Mouse (Mus musculus): Measurements from ENCODE around the gene Psmb11. TPM values are rescaled to one million over a fixed set of nuclear protein-coding genes. Genes with fewer than 3 reads are reported as not detected.

Gene Psmb11
- not detected in 2 replicates for polyA plus RNA-seq (2012; rRNA removed)

DNA sequence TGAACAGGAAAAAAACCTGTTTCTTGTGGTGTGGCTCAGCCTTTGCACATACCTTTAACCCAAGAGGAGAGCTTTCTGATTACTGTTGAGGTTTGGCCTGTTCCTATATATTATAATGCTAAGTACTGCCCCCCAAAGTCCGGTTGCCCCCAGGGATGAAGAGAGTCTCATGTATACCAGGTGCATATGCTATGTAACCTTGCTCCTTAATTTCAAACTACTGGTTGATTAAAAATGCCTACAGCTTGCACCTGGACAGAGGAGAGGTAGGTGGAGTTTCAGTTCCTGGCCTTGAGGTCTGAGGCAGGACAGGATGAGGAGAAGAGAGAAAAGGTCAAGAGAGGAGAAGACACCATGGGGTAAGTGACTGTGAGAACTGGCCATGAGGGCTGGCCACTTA is at the start of gene Psmb11:
Gene Psmb11 (plus strand): TSS at position 301 of the 400 bp plus-strand sequence.

DNA sequence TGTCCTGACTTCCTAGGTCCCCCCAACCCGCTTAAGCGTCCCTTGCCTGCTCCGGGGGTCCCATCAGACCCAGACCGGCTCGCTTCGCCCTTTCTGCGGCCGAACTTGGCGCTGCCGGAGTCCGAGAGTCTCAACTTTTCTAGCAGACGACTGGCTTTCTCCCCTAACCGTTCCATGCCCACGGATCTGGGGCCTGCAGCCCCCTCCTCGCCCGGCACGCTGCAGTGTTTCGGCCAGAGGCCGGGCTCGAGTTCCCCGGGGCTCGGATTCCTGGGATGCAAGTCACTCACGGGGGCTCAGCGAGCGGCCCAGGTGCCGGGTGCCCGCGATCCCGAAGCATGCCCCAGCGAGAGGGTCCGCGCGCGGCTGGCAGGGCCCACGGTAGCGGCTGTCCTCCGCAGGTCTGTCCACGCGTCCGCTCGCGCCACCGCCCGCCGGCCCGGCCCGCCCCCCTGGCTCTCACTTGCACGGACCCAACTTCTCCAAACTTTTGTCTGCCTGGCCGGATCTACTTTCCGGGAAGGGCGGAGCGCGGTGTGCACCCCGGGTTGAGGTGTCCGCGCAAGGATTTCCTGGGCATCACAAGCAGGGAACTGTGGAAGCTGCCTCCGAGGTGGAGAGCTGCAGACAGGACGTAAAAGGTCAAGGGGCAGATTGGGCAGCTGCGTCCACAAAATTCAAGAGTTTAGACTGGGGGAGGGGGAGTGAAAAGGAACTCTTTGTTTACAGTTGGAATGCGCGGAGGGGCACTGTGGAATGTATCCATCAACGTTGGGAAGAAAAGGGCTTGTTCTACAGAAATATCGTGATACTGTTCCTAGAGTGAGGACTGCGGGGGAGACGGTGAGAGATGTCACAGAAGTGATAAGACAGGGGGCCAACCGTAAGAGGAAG is 43.9 kb upstream of the Psmb11 start, which contains the start of gene Ajuba:
Gene Ajuba (minus strand): TSS at position 470 of the 894 bp plus-strand sequence.

GRCm38 (mm10) chr14:54605752-54606321 is 15.4 kb upstream of the Psmb11 start, which contains the start of gene 4931414P19Rik:
4931414P19Rik (minus strand) TSS chr14:54605993.

GRCm38 (mm10) chr14:54617897-54618365 is 3.3 kb upstream of the Psmb11 start, which contains the start of gene Psmb5:
Psmb5 (minus strand) TSS chr14:54618022.

GRCm38 (mm10) chr14:54640946-54641304 is 19.7 kb downstream of the Psmb11 start, which contains the start of gene Gm17606:
Gm17606 (plus strand) TSS chr14:54640952.

DNA sequence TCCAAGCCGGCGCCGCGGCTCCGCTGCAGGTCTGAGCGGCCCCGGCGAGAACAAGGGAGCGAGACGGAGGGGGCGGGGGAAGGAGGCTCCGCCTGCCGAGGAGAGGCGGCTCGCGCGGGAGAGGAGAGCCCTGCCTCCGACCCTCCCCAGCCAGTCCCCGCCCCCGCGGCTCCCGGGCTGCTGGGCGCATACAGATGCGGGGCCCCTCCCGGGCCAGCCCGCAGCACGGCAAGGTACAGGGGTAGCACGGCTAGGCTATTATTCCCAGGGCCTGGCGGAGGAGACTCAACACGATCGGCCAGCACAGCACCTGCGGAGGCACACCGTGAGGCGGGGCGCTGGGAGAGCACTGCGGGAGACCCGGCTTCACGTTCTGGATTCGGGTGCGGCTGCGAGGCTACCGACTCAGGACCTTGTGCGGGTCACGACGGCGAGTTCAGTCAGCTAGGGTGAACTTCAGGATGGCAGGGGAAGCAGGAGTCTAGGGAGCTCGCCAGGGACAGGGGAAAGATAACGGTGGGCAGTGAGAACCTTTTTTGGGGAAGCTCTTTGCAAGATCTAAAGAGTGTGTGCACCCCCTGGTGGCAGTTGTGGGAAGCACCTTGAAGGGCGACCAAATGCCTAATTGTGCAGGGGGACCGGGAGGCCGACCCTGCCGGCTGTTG is 20.2 kb downstream of the Psmb11 start, which contains the start of gene Cdh24:
Gene Cdh24 (minus strand): TSS at position 60 of the 665 bp plus-strand sequence.

Other genes with a start within 250 kb of the Psmb11 start
- gene Slc7a7, start 203.7 kb upstream of the Psmb11 start, polyA plus RNA-seq (2012; rRNA removed): 9.8 and 10.9 TPM in 2 replicates
- gene Mrpl52, start 194.5 kb upstream of the Psmb11 start, polyA plus RNA-seq (2012; rRNA removed): 152 and 163 TPM in 2 replicates
- gene Mmp14, start 189.8 kb upstream of the Psmb11 start, polyA plus RNA-seq (2012; rRNA removed): 33.5 and 38.8 TPM in 2 replicates
- gene Lrp10, start 157.3 kb upstream of the Psmb11 start, polyA plus RNA-seq (2012; rRNA removed): 16.5 and 18.2 TPM in 2 replicates
- gene Rem2, start 145.3 kb upstream of the Psmb11 start, polyA plus RNA-seq (2012; rRNA removed): 0.58 and 0.70 TPM in 2 replicates
- gene Prmt5, start 103.9 kb upstream of the Psmb11 start, polyA plus RNA-seq (2012; rRNA removed): 16.9 and 17.1 TPM in 2 replicates
- 15.3 and 15.4 TPM in 2 replicates for gene Haus4, start 66.8 kb upstream of the Psmb11 start, polyA plus RNA-seq (2012; rRNA removed)
- 6.1 and 6.2 TPM in 2 replicates for gene Ajuba, start 43.9 kb upstream of the Psmb11 start, polyA plus RNA-seq (2012; rRNA removed)
- 4.4 and 4.9 TPM in 2 replicates for gene 4931414P19Rik, start 15.4 kb upstream of the Psmb11 start, polyA plus RNA-seq (2012; rRNA removed)
- 93.3 and 100 TPM in 2 replicates for gene Psmb5, start 3.4 kb upstream of the Psmb11 start, polyA plus RNA-seq (2012; rRNA removed)
- not detected in 2 replicates for gene Gm17606, start 19.5 kb downstream of the Psmb11 start, polyA plus RNA-seq (2012; rRNA removed)
- gene Cdh24, start 19.9 kb downstream of the Psmb11 start, polyA plus RNA-seq (2012; rRNA removed): 0.96 and 1.1 TPM in 2 replicates
- 41.4 and 42.6 TPM in 2 replicates for gene 1700123O20Rik, start 64.8 kb downstream of the Psmb11 start, polyA plus RNA-seq (2012; rRNA removed)
- gene Acin1, start 65.5 kb downstream of the Psmb11 start, polyA plus RNA-seq (2012; rRNA removed): 46.0 and 56.8 TPM in 2 replicates
- gene Gm29776, start 77.4 kb downstream of the Psmb11 start, polyA plus RNA-seq (2012; rRNA removed): 0.05 and 0.06 TPM in 2 replicates
- 25.7 and 34.3 TPM in 2 replicates for gene Cebpe, start 90.7 kb downstream of the Psmb11 start, polyA plus RNA-seq (2012; rRNA removed)
- gene Slc7a8, start 160.5 kb downstream of the Psmb11 start, polyA plus RNA-seq (2012; rRNA removed): 4.7 and 5.1 TPM in 2 replicates
- gene Rnf212b, start 192.7 kb downstream of the Psmb11 start, polyA plus RNA-seq (2012; rRNA removed): not detected in 2 replicates
- gene Homez, start 249.5 kb downstream of the Psmb11 start, polyA plus RNA-seq (2012; rRNA removed): 1.5 and 2.1 TPM in 2 replicates

All from liver, embryonic 18 days (tissue).